Mouse (Mus musculus) forebrain, embryonic 15.5 days (tissue): Measurements from ENCODE around the gene Xrcc5. TPM values are rescaled to one million over a fixed set of nuclear protein-coding genes. Genes with fewer than 3 reads are reported as not detected.

ENCODE experiments used
- ATAC-seq: fragments of 200-750 bp; cut with Nextera tagmentation; replicated peaks from 2 replicates; pipeline ENCODE4 v1.8.0; 2017; ENCODE audit warnings: mild to moderate bottlenecking, moderate TSS enrichment, moderate library complexity
- H3K27ac ChIP-seq: fragments of 300-500 bp; sonication (generic); replicated peaks from 2 replicates; pipeline ENCODE4 v1.5.1; 2015; ENCODE audit warnings: mild to moderate bottlenecking, inconsistent platforms
- H3K27me3 ChIP-seq: fragments of 300-500 bp; sonication (generic); 2 replicates; pipeline ENCODE4 v1.6.1; 2015; ENCODE audit warnings: inconsistent platforms
- H3K36me3 ChIP-seq: fragments of 300-500 bp; sonication (generic); 2 replicates; pipeline ENCODE4 v1.6.1; 2015; ENCODE audit warnings: mild to moderate bottlenecking, inconsistent platforms
- H3K4me1 ChIP-seq: fragments of 300-500 bp; sonication (generic); 2 replicates; pipeline ENCODE4 v1.6.1; 2015; ENCODE audit warnings: inconsistent platforms
- H3K4me2 ChIP-seq: fragments of 300-500 bp; sonication (generic); replicated peaks from 2 replicates; pipeline ENCODE4 v1.6.1; 2015; ENCODE audit warnings: mild to moderate bottlenecking, inconsistent platforms
- H3K4me3 ChIP-seq: fragments of 300-500 bp; sonication (generic); 2 replicates; pipeline ENCODE4 v1.5.1; 2015; ENCODE audit warnings: mild to moderate bottlenecking, inconsistent platforms
- H3K9ac ChIP-seq: fragments of 300-500 bp; sonication (generic); replicated peaks from 2 replicates; pipeline ENCODE4 v1.6.1; 2015; ENCODE audit warnings: mild to moderate bottlenecking, inconsistent platforms
- H3K9me3 ChIP-seq: fragments of 300-500 bp; sonication (generic); 2 replicates; pipeline ENCODE4 v1.6.1; 2016; ENCODE audit warnings: inconsistent platforms
- WGBS: fragments of 180-500 bp; shearing (Covaris S2); methylation state at CpG from one replicate; pipeline ENCODE4 v1.1.7; 2015; ENCODE audit warnings: mixed read lengths; 5-methylcytosine and 5-hydroxymethylcytosine counted together
- polyA plus RNA-seq: library from polyadenylated mRNA; unstranded; fragments of >200 nt; fragmentation: Nextera tagmentation; extraction: Ambion mirVana; gene quantifications from 2 replicates; pipeline ENCODE4 v1.2.1, GENCODE M21; 2015

Xrcc5 gene
- polyA plus RNA-seq, 1 experiment from 2014 or later: 27.3 TPM

GRCm38 (mm10) chr1:72293869-72294663 is 13.2 kb upstream of the Xrcc5 start:
- Histone ChIP-seq H3K4me2 (no peak overlapping the region), H3K9ac (no peak overlapping the region), H3K27ac (no peak overlapping the region), H3K27me3 (no peaks in the 10 kb centered on the region), H3K4me1 (no peaks in the 10 kb centered on the region), H3K4me3 (no peak overlapping the region), H3K9me3 (no peaks in the 10 kb centered on the region), H3K36me3 (0 out of 2 replicates have a peak, but pooled peaks cover 11% of the 10 kb centered on the region)
- no peak for ATAC-seq
- WGBS: 80% methylated on average over 4 of the region's 4 CpGs

- Histone ChIP-seq H3K36me3 (peaks cover 16% of the 10 kb centered on the region; the same call in 1 of the 2 replicates), H3K4me2 (no peak overlapping the region), H3K4me3 (no peak overlapping the region), H3K27me3 (no peaks in the 10 kb centered on the region), H3K9me3 (no peaks in the 10 kb centered on the region), H3K9ac (no peak overlapping the region), H3K4me1 (no peaks in the 10 kb centered on the region), H3K27ac (no peak overlapping the region)
- 87% methylated on average over 8 of the region's 8 CpGs for WGBS
- no peak for ATAC-seq
Observed at GRCm38 (mm10) chr1:72295746-72296145, 11.5 kb upstream of the Xrcc5 start.

GRCm38 (mm10) chr1:72301845-72302244 is 5.4 kb upstream of the Xrcc5 start:
- Histone ChIP-seq H3K4me1 (peaks cover 3% of the 10 kb centered on the region; the same call in 1 of the 2 replicates), H3K9me3 (no peaks in the 10 kb centered on the region), H3K27me3 (no peaks in the 10 kb centered on the region), H3K36me3 (peaks cover 24% of the 10 kb centered on the region; the same call in 1 of the 2 replicates), H3K9ac (no peak overlapping the region), H3K27ac (no peak overlapping the region), H3K4me3 (no peak overlapping the region), H3K4me2 (no peak overlapping the region)
- 89% methylated on average over 1 of the region's 1 CpGs for WGBS
- no peak for ATAC-seq

- 35% methylated on average over 3 of the region's 3 CpGs for WGBS
- H3K4me3 ChIP-seq: no peak overlapping the region
- peak overlapping the region; percentile 57; the same call in 1 of the 2 replicates for H3K4me2 ChIP-seq
- H3K27ac ChIP-seq: peak overlapping the region; percentile 96
- no peaks in the 10 kb centered on the region for H3K27me3 ChIP-seq
- H3K9me3 ChIP-seq: no peaks in the 10 kb centered on the region
- peaks cover 3% of the 10 kb centered on the region; the same call in 1 of the 2 replicates for H3K36me3 ChIP-seq
- no peak for ATAC-seq
- H3K4me1 ChIP-seq: peaks cover 10% of the 10 kb centered on the region
- no peak overlapping the region for H3K9ac ChIP-seq
Observed at GRCm38 (mm10) chr1:72306241-72306640, 980 bp upstream of the Xrcc5 start.

GRCm38 (mm10) chr1:72306679-72307181 is 491 bp upstream of the Xrcc5 start:
- H3K27ac ChIP-seq: peak overlapping the region; percentile 96
- peak overlapping the region; percentile 66 for H3K4me3 ChIP-seq
- H3K36me3 ChIP-seq: no peaks in the 10 kb centered on the region; the same call in 1 of the 2 replicates
- H3K9me3 ChIP-seq: no peaks in the 10 kb centered on the region
- H3K9ac ChIP-seq: peak overlapping the region; percentile 76
- ATAC-seq: peak; percentile 86
- no peaks in the 10 kb centered on the region for H3K27me3 ChIP-seq
- WGBS: 3% methylated on average over 11 of the region's 11 CpGs
- H3K4me2 ChIP-seq: peak overlapping the region; percentile 57
- H3K4me1 ChIP-seq: peaks cover 10% of the 10 kb centered on the region

- no peak overlapping the region; the same call in 1 of the 2 replicates for H3K4me2 ChIP-seq
- no peak overlapping the region for H3K9ac ChIP-seq
- no peak overlapping the region for H3K27ac ChIP-seq
- H3K27me3 ChIP-seq: no peaks in the 10 kb centered on the region
- H3K4me1 ChIP-seq: peaks cover 10% of the 10 kb centered on the region
- no peak overlapping the region for H3K4me3 ChIP-seq
- no peaks in the 10 kb centered on the region for H3K9me3 ChIP-seq
- ATAC-seq: no peak
- WGBS: 68% methylated on average over 4 of the region's 4 CpGs
- no peaks in the 10 kb centered on the region for H3K36me3 ChIP-seq
Observed at GRCm38 (mm10) chr1:72308919-72309318, 1.7 kb downstream of the Xrcc5 start.

GRCm38 (mm10) chr1:72309744-72310424 is 2.7 kb downstream of the Xrcc5 start:
- Histone ChIP-seq H3K4me2 (no peak overlapping the region), H3K9ac (no peak overlapping the region), H3K9me3 (no peaks in the 10 kb centered on the region), H3K36me3 (no peaks in the 10 kb centered on the region), H3K4me1 (peaks cover 10% of the 10 kb centered on the region), H3K27ac (no peak overlapping the region), H3K4me3 (no peak overlapping the region), H3K27me3 (no peaks in the 10 kb centered on the region)
- 63% methylated on average over 6 of the region's 6 CpGs for WGBS
- ATAC-seq: no peak

GRCm38 (mm10) chr1:72312701-72313398 is 5.6 kb downstream of the Xrcc5 start:
- no peak overlapping the region for H3K27ac ChIP-seq
- ATAC-seq: no peak
- WGBS: 86% methylated on average over 9 of the region's 9 CpGs
- no peak overlapping the region for H3K4me3 ChIP-seq
- H3K9ac ChIP-seq: no peak overlapping the region
- H3K27me3 ChIP-seq: no peaks in the 10 kb centered on the region
- H3K36me3 ChIP-seq: peaks cover 7% of the 10 kb centered on the region; the same call in 1 of the 2 replicates
- no peak overlapping the region for H3K4me2 ChIP-seq
- H3K4me1 ChIP-seq: peaks cover 7% of the 10 kb centered on the region
- H3K9me3 ChIP-seq: no peaks in the 10 kb centered on the region

GRCm38 (mm10) chr1:72313399-72314039 is 6.3 kb downstream of the Xrcc5 start:
- H3K36me3 ChIP-seq: peaks cover 7% of the 10 kb centered on the region; the same call in 1 of the 2 replicates
- no peak overlapping the region for H3K4me2 ChIP-seq
- H3K27me3 ChIP-seq: no peaks in the 10 kb centered on the region
- peak; percentile 44 for ATAC-seq
- H3K4me1 ChIP-seq: 0 out of 2 replicates have a peak, but pooled peaks cover under 1% of the 10 kb centered on the region
- H3K9me3 ChIP-seq: no peaks in the 10 kb centered on the region
- WGBS: 75% methylated on average over 5 of the region's 5 CpGs
- H3K27ac ChIP-seq: no peak overlapping the region
- H3K4me3 ChIP-seq: no peak overlapping the region
- H3K9ac ChIP-seq: no peak overlapping the region

- Histone ChIP-seq H3K4me1 (no peaks in the 10 kb centered on the region), H3K4me2 (no peak overlapping the region), H3K27ac (no peak overlapping the region), H3K9me3 (no peaks in the 10 kb centered on the region), H3K36me3 (peaks cover 15% of the 10 kb centered on the region; the same call in 1 of the 2 replicates), H3K4me3 (no peak overlapping the region), H3K9ac (no peak overlapping the region), H3K27me3 (no peaks in the 10 kb centered on the region)
- ATAC-seq: no peak
- 91% methylated on average over 4 of the region's 4 CpGs for WGBS
Observed at GRCm38 (mm10) chr1:72315447-72315846, 8.2 kb downstream of the Xrcc5 start.

- Histone ChIP-seq H3K27ac (no peak overlapping the region), H3K4me2 (no peak overlapping the region), H3K9ac (no peak overlapping the region), H3K36me3 (peaks cover 24% of the 10 kb centered on the region), H3K27me3 (no peaks in the 10 kb centered on the region), H3K4me3 (no peak overlapping the region), H3K4me1 (no peaks in the 10 kb centered on the region), H3K9me3 (no peaks in the 10 kb centered on the region)
- 58% methylated on average over 8 of the region's 8 CpGs for WGBS
- no peak for ATAC-seq
Observed at GRCm38 (mm10) chr1:72316409-72316808, 9.2 kb downstream of the Xrcc5 start.
